Mouse (Mus musculus) bone marrow macrophage, adult 2 months (primary cell): Measurements from ENCODE around the gene Gm20767.
"Not testable (repeated sequence)": the region's sequence is repeated elsewhere in the genome, so short reads cannot be mapped to it uniquely, and the experiment has no call there.

Experiments
- CTCF ChIP-seq: IDR thresholded peaks from 2 replicates; pipeline ENCODE4 v1.5.1; 2012; ENCODE audit warnings: low read depth, mild to moderate bottlenecking, low read length, moderate library complexity
- POLR2A ChIP-seq: IDR thresholded peaks from 2 replicates; pipeline ENCODE4 v1.6.1; 2012; ENCODE audit warnings: mild to moderate bottlenecking, low read depth, low read length, borderline replicate concordance

- TF ChIP-seq POLR2A, CTCF: not testable (repeated sequence)
Measured at GRCm38 (mm10) chr13:120196189-120196821, 56.3 kb downstream of the Gm20767 start.
